Mouse (Mus musculus): Measurements from ENCODE around the gene Cyp26c1. TPM values are rescaled to one million over a fixed set of nuclear protein-coding genes. Genes with fewer than 3 reads are reported as not detected.

Cyp26c1 gene
- 0.10 TPM in 2 replicates for polyA plus RNA-seq (2014; fragmentation: Nextera tagmentation; extraction: Ambion mirVana)

DNA sequence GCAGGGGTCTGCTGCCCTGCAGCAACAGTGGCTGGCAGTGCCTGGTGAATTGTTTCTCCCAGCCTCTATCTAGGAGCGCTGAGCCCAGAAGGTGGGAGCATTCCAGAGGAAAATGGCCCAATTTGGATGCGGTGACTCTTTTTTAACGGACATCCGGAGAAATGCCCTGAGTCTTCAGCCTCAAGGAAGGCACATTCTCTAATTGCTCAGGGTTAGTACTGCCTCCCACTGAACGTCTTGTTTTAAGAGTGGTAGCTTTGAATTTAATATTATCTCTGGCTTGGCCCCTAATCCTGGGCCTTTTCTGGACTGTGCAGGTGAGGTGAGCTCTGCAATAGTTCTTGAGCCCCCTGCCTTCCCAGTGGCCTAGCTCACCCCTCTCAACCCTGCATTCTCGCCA is at the start of gene Cyp26c1:
Cyp26c1 (plus strand) TSS at position 301 of the 400 bp plus-strand sequence.
- Histone ChIP-seq H3K4me1 (replicated peaks; ENCODE audit: control insufficient read depth, insufficient read depth, low read length) (0 out of 2 replicates have a peak, but pooled peaks cover 3% of the 10 kb centered on the region), H3K36me3 (ENCODE audit: control insufficient read depth, insufficient read depth, low read length) (no peaks in the 10 kb centered on the region), H3K4me2 (no peak within 1 kb of the TSS), H3K27ac (ENCODE audit: low read depth, low read length) (no peak within 1 kb of the TSS), H3K4me3 (ENCODE audit: low read depth, low read length) (no peak within 1 kb of the TSS), H3K9ac (ENCODE audit: low read depth, low read length) (no peak within 1 kb of the TSS), H3K27me3 (replicated peaks; ENCODE audit: control insufficient read depth, insufficient read depth, low read length) (peaks cover 64% of the 10 kb centered on the region), H3K9me3 (ENCODE audit: control insufficient read depth, low read length) (no peaks in the 10 kb centered on the region)
- ATAC-seq (replicated peaks; ENCODE audit: low FRiP score) (no peak), DNase-seq (ENCODE audit: low spot score) (no peak)
- 57% methylated on average over 6 of the region's 6 CpGs for WGBS

DNA sequence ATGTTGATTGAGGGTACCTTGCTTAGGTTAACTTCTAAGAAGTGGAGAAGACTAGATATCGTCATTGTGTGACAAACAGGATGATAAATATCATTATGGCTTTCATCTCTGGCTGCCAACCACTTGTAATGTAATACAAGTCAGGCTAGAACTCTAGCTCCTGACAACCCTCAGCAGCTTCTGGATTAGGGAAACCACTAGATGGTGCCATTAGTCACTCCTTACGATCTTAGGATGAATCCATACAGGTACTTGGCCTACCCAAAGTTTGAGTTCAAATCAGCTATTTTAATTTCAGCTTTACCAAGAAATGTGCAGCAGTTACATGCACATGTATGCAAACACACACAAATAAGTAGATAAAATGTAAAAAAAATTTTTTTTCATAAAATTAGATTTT is 37.4 kb upstream of the Cyp26c1 start:
- no peak for DNase-seq (ENCODE audit: low spot score)
- no peak overlapping the region for H3K27ac ChIP-seq (ENCODE audit: low read depth, low read length)
- H3K9me3 ChIP-seq (ENCODE audit: control insufficient read depth, low read length), result no peaks in the 10 kb centered on the region
- H3K36me3 ChIP-seq (ENCODE audit: control insufficient read depth, insufficient read depth, low read length), result no peaks in the 10 kb centered on the region
- H3K4me3 ChIP-seq (ENCODE audit: low read depth, low read length), result no peak overlapping the region
- no peak overlapping the region for H3K9ac ChIP-seq (ENCODE audit: low read depth, low read length)
- H3K4me1 ChIP-seq (replicated peaks; ENCODE audit: control insufficient read depth, insufficient read depth, low read length), result no peaks in the 10 kb centered on the region; the same call in 1 of the 2 replicates
- WGBS, result 49% methylated on average over 2 of the region's 2 CpGs
- no peak for ATAC-seq (replicated peaks; ENCODE audit: low FRiP score)
- H3K4me2 ChIP-seq, result no peak overlapping the region
- no peaks in the 10 kb centered on the region for H3K27me3 ChIP-seq (replicated peaks; ENCODE audit: control insufficient read depth, insufficient read depth, low read length)

DNA sequence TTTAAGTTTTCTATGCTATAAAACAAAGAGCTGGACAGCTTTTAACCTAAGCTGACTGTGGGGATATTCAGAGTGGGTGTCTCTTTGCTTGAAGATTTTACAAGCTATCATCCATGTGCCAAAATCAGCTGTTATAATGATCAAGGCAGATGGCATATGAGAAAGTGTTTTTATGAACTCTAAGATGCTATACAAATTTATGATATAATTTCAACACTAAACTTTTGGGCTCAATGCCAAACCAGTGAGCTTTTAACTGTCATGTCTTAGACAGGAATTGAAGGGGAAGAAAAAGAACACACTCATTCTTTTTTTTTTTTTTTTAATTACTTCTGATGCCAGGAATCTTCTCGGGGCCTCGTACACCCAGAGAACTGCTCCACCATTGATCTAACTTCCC is 34.9 kb upstream of the Cyp26c1 start:
- H3K9me3 ChIP-seq (ENCODE audit: control insufficient read depth, low read length), result no peaks in the 10 kb centered on the region
- 77% methylated on average over 2 of the region's 2 CpGs for WGBS
- ATAC-seq (replicated peaks; ENCODE audit: low FRiP score), result no peak
- no peaks in the 10 kb centered on the region; the same call in 1 of the 2 replicates for H3K36me3 ChIP-seq (ENCODE audit: control insufficient read depth, insufficient read depth, low read length)
- DNase-seq (ENCODE audit: low spot score), result no peak
- H3K9ac ChIP-seq (ENCODE audit: low read depth, low read length), result no peak overlapping the region
- H3K27me3 ChIP-seq (replicated peaks; ENCODE audit: control insufficient read depth, insufficient read depth, low read length), result no peaks in the 10 kb centered on the region
- H3K4me1 ChIP-seq (replicated peaks; ENCODE audit: control insufficient read depth, insufficient read depth, low read length), result no peaks in the 10 kb centered on the region
- H3K27ac ChIP-seq (ENCODE audit: low read depth, low read length), result no peak overlapping the region
- no peak overlapping the region for H3K4me2 ChIP-seq
- H3K4me3 ChIP-seq (ENCODE audit: low read depth, low read length), result no peak overlapping the region

DNA sequence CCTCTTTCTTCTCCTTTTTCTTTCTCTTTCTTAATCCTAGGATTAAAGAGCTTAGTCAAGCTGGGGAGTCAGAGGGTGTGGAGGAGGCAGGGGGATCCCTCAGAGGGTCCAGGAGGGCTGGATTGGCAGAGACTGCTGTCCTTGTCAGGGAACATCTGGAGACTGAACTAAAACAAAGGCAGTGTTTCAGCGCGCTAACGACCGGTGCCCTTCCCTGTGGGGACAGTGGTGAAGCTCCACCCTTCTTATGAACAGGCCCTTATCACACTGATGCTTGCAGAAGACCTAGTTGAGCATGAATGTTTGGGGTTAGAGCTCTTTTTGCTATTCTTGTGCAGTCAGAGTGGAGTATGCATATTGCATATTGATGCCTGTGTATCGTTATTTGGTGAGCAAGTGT is 31.4 kb upstream of the Cyp26c1 start:
- H3K9ac ChIP-seq (ENCODE audit: low read depth, low read length), result no peak overlapping the region
- ATAC-seq (replicated peaks; ENCODE audit: low FRiP score) (peak; percentile 64), DNase-seq (ENCODE audit: low spot score) (no peak)
- H3K9me3 ChIP-seq (ENCODE audit: control insufficient read depth, low read length), result no peaks in the 10 kb centered on the region
- H3K27me3 ChIP-seq (replicated peaks; ENCODE audit: control insufficient read depth, insufficient read depth, low read length), result no peaks in the 10 kb centered on the region
- H3K27ac ChIP-seq (ENCODE audit: low read depth, low read length), result no peak overlapping the region
- no peaks in the 10 kb centered on the region; the same call in 1 of the 2 replicates for H3K4me1 ChIP-seq (replicated peaks; ENCODE audit: control insufficient read depth, insufficient read depth, low read length)
- 50% methylated on average over 5 of the region's 5 CpGs for WGBS
- H3K4me3 ChIP-seq (ENCODE audit: low read depth, low read length), result no peak overlapping the region
- H3K4me2 ChIP-seq, result no peak overlapping the region
- H3K36me3 ChIP-seq (ENCODE audit: control insufficient read depth, insufficient read depth, low read length), result no peaks in the 10 kb centered on the region; the same call in 1 of the 2 replicates

DNA sequence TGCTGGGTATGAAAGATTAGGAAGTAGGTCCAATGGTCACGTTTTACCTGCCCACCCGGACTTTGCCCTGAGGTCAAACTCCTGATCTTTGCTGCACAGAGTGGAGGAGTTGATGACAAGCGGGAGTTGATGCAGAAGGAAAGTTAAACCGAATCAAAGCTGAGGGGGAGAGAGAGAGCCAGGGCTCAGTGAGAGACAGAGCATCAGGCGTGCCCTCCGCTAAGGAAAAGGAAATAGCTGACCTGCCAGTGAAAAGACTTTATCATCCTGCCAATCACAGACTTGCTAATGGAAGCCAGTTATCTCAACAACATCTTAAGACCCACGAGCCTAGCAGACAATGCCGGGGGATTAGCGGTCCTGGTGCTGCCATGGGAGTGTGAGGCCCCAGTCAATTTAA is 28.9 kb upstream of the Cyp26c1 start:
- no peaks in the 10 kb centered on the region for H3K9me3 ChIP-seq (ENCODE audit: control insufficient read depth, low read length)
- H3K27me3 ChIP-seq (replicated peaks; ENCODE audit: control insufficient read depth, insufficient read depth, low read length), result no peaks in the 10 kb centered on the region
- no peak overlapping the region for H3K4me3 ChIP-seq (ENCODE audit: low read depth, low read length)
- H3K36me3 ChIP-seq (ENCODE audit: control insufficient read depth, insufficient read depth, low read length), result no peaks in the 10 kb centered on the region; the same call in 1 of the 2 replicates
- H3K4me1 ChIP-seq (replicated peaks; ENCODE audit: control insufficient read depth, insufficient read depth, low read length), result no peaks in the 10 kb centered on the region; the same call in 1 of the 2 replicates
- ATAC-seq (replicated peaks; ENCODE audit: low FRiP score) (no peak), DNase-seq (ENCODE audit: low spot score) (no peak)
- no peak overlapping the region for H3K27ac ChIP-seq (ENCODE audit: low read depth, low read length)
- 36% methylated on average over 9 of the region's 9 CpGs for WGBS
- H3K9ac ChIP-seq (ENCODE audit: low read depth, low read length), result no peak overlapping the region
- H3K4me2 ChIP-seq, result no peak overlapping the region

DNA sequence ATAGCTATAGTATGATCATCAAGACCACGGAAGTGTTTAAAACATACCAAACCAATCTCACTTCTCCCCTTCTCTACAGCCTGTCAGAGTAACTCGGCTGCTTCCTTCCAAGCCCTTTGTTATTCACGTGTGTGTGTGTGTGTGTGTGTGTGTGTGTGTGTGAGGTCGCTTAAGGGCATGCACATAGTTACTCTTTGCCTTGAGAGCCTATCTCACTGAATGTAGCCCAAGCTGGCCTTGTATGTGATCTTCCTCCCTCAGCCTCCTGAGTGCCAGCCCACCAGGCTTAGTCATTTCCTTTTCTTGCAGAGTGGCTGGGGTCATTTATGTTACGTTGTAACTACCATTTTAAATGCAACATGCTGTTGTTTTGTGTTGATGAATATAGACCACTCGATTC is 20.1 kb upstream of the Cyp26c1 start:
- H3K9me3 ChIP-seq (ENCODE audit: control insufficient read depth, low read length), result no peaks in the 10 kb centered on the region
- ATAC-seq (replicated peaks; ENCODE audit: low FRiP score) (no peak), DNase-seq (ENCODE audit: low spot score) (no peak)
- no peaks in the 10 kb centered on the region for H3K36me3 ChIP-seq (ENCODE audit: control insufficient read depth, insufficient read depth, low read length)
- no peak overlapping the region for H3K27ac ChIP-seq (ENCODE audit: low read depth, low read length)
- no peaks in the 10 kb centered on the region for H3K27me3 ChIP-seq (replicated peaks; ENCODE audit: control insufficient read depth, insufficient read depth, low read length)
- 55% methylated on average over 6 of the region's 6 CpGs for WGBS
- H3K4me1 ChIP-seq (replicated peaks; ENCODE audit: control insufficient read depth, insufficient read depth, low read length), result peaks cover 9% of the 10 kb centered on the region
- H3K9ac ChIP-seq (ENCODE audit: low read depth, low read length), result no peak overlapping the region
- no peak overlapping the region for H3K4me3 ChIP-seq (ENCODE audit: low read depth, low read length)
- H3K4me2 ChIP-seq, result no peak overlapping the region

DNA sequence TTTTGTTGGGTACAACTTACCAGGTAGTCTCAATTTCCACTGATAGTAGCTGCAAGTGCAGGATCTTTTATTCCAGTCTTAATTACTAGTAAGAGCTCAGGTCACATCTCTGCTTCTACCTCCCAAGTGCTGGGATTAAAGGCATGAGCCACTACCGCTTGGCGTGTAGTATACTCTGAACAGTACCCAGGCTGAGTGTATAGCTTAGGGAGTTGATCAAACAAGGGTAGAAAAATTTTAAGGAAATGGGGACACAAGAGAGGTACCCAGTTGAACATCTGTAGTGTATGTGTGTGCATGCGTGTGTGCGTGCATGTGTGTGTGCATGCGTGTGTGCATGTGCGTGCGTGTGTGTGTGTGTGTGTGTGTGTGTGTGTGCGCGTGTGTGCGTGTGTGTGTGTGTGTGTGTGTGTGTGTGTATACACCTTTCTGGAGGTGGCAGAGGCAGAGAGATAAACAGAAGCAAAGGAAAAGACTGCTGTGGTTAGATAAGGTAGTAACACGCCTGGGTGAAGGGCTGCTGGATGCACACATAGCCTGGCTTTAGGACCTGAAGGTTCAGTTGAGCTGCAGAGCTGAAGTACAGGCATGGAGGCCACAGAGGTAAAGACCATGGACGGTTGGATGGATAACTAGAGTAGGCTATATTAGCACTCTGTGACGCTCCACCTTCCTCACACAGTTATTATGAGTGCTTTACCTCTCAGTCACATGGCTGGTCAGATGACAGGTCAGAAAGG is 17.4 kb upstream of the Cyp26c1 start:
- Histone ChIP-seq H3K27me3 (replicated peaks; ENCODE audit: control insufficient read depth, insufficient read depth, low read length) (no peaks in the 10 kb centered on the region), H3K9ac (ENCODE audit: low read depth, low read length) (0 out of 2 replicates have a peak overlapping the region, but pooled peaks have one; percentile 21), H3K4me1 (replicated peaks; ENCODE audit: control insufficient read depth, insufficient read depth, low read length) (peaks cover 9% of the 10 kb centered on the region), H3K9me3 (ENCODE audit: control insufficient read depth, low read length) (no peaks in the 10 kb centered on the region), H3K4me2 (peak overlapping the region; percentile 37), H3K36me3 (ENCODE audit: control insufficient read depth, insufficient read depth, low read length) (no peaks in the 10 kb centered on the region), H3K4me3 (ENCODE audit: low read depth, low read length) (no peak overlapping the region), H3K27ac (ENCODE audit: low read depth, low read length) (peak overlapping the region; percentile 70)
- 38% methylated on average over 13 of the region's 13 CpGs for WGBS
- ATAC-seq (replicated peaks; ENCODE audit: low FRiP score) (peak; percentile 98), DNase-seq (ENCODE audit: low spot score) (no peak)

DNA sequence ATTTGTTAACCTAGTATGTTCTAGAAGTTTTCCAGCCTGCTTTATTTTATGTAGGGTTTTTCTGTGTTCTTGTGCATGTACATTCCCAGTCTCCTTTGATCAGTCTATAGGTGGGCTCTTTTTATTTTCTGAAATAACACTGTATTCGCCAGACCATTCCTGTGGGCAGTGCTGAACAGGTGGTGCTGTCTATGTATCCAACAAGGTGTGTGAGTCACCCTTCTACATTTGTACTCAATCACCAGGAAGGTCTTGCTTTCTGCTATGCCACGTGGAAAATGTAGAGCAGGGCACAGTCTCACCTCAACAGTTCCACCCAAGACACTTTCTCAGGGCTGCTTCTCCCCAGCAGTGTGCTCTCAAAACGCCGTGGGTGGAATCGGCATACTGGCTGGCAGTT is 16.7 kb upstream of the Cyp26c1 start:
- 89% methylated on average over 5 of the region's 5 CpGs for WGBS
- Histone ChIP-seq H3K4me1 (replicated peaks; ENCODE audit: control insufficient read depth, insufficient read depth, low read length) (peaks cover 9% of the 10 kb centered on the region), H3K4me3 (ENCODE audit: low read depth, low read length) (no peak overlapping the region), H3K4me2 (peak overlapping the region; percentile 37), H3K9me3 (ENCODE audit: control insufficient read depth, low read length) (no peaks in the 10 kb centered on the region), H3K36me3 (ENCODE audit: control insufficient read depth, insufficient read depth, low read length) (no peaks in the 10 kb centered on the region), H3K27ac (ENCODE audit: low read depth, low read length) (peak overlapping the region; percentile 70), H3K9ac (ENCODE audit: low read depth, low read length) (0 out of 2 replicates have a peak overlapping the region, but pooled peaks have one; percentile 21), H3K27me3 (replicated peaks; ENCODE audit: control insufficient read depth, insufficient read depth, low read length) (no peaks in the 10 kb centered on the region)
- no peak for DNase-seq (ENCODE audit: low spot score)
- no peak for ATAC-seq (replicated peaks; ENCODE audit: low FRiP score)

DNA sequence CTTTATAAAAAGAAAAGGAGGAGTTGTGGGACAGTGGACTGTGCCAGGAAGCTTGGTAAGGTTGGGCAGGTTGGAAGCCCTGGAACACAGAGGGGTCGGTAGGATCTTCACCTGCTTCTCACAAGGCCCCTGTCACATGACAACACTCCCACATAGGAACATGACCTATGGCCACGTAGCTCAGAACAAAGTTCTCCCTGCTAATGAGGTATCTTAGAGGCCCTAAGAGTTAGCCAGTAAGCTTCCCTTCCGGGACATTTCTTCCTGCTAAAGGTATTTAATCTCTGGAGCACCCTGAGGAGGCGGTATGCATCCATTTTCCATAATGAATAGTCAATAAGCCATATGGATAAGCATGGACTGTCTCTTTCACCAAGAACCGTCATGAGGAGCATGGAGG is 15.9 kb upstream of the Cyp26c1 start:
- ATAC-seq (replicated peaks; ENCODE audit: low FRiP score), result no peak
- Histone ChIP-seq H3K27ac (ENCODE audit: low read depth, low read length) (no peak overlapping the region), H3K27me3 (replicated peaks; ENCODE audit: control insufficient read depth, insufficient read depth, low read length) (no peaks in the 10 kb centered on the region), H3K4me1 (replicated peaks; ENCODE audit: control insufficient read depth, insufficient read depth, low read length) (peaks cover 9% of the 10 kb centered on the region), H3K9me3 (ENCODE audit: control insufficient read depth, low read length) (no peaks in the 10 kb centered on the region), H3K36me3 (ENCODE audit: control insufficient read depth, insufficient read depth, low read length) (no peaks in the 10 kb centered on the region), H3K4me2 (no peak overlapping the region), H3K4me3 (ENCODE audit: low read depth, low read length) (no peak overlapping the region), H3K9ac (ENCODE audit: low read depth, low read length) (no peak overlapping the region)
- no peak for DNase-seq (ENCODE audit: low spot score)
- 85% methylated on average over 5 of the region's 5 CpGs for WGBS
